32 mouse cellular contexts compared by ENCODE assay signal in the genomic region with DNA sequence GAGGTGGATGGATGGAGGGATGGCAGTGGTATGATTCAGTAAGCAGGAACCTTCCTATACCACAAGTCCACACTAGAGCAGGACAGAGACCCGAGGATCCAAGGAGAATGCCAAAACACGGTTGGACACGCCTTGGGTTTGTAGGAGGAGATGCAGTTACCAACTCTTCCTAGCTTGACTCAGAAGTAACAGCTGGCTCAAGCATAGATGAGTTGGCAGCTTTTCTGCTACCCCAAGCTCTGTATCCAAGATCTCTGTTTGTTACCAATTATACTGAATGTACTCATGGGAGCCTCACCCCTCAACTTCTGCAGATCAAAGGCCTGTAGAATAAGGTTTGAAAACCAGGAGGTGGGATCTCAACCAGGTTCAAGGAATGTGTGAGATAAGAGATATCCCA.
"Had no signal": no experiment of that assay in that cellular context is flagged by ENCODE, and none has a peak within 500 bp of the region (broad histone marks: within the 10 kb centered on the region; RNA-seq: fewer than 3 reads in every experiment).

No protein-coding gene starts in this region.

- H3K9me3 ChIP-seq: limb, embryonic 10.5 days; limb, embryonic 12.5 days; limb, embryonic 13.5 days; limb, embryonic 15.5 days; liver, embryonic 12.5 days; liver, embryonic 13.5 days; liver, embryonic 15.5 days; lung, embryonic 15.5 days; megakaryocyte, embryonic 14.5 days; midbrain, embryonic 10.5 days; midbrain, embryonic 12.5 days; midbrain, embryonic 13.5 days; midbrain, embryonic 15.5 days; neural tube, embryonic 12.5 days had no signal

- ATAC-seq: liver, embryonic 12.5 days; liver, postnatal 0 days; lung, postnatal 0 days; midbrain, embryonic 13.5 days; midbrain, embryonic 15.5 days; midbrain, embryonic 16.5 days had no signal

- H3K27me3 ChIP-seq: limb, embryonic 12.5 days; limb, embryonic 13.5 days; limb, embryonic 15.5 days; liver, embryonic 12.5 days; liver, embryonic 13.5 days; liver, embryonic 15.5 days; lung, embryonic 15.5 days; megakaryocyte, embryonic 14.5 days; midbrain, embryonic 12.5 days; midbrain, embryonic 13.5 days; midbrain, embryonic 15.5 days; neural tube, embryonic 12.5 days had no signal

- H3K4me2 ChIP-seq: limb, embryonic 12.5 days; limb, embryonic 13.5 days; limb, embryonic 15.5 days; liver, embryonic 11.5 days; liver, embryonic 12.5 days; liver, embryonic 13.5 days; liver, embryonic 15.5 days; lung, embryonic 14.5 days; lung, embryonic 15.5 days; midbrain, embryonic 11.5 days; midbrain, embryonic 12.5 days; midbrain, embryonic 13.5 days; midbrain, embryonic 15.5 days; neural tube, embryonic 12.5 days had no signal

- H3K4me1 ChIP-seq: liver, embryonic 12.5 days; liver, embryonic 13.5 days; liver, embryonic 15.5 days; megakaryocyte, embryonic 14.5 days; midbrain, embryonic 10.5 days; midbrain, embryonic 13.5 days; midbrain, embryonic 15.5 days; neural tube, embryonic 12.5 days had no signal

- H3K4me3 ChIP-seq: limb, embryonic 10.5 days; limb, embryonic 12.5 days; limb, embryonic 13.5 days; limb, embryonic 15.5 days; liver, embryonic 12.5 days; liver, embryonic 13.5 days; liver, embryonic 15.5 days; lung, embryonic 15.5 days; megakaryocyte, embryonic 14.5 days; midbrain, embryonic 10.5 days; midbrain, embryonic 12.5 days; midbrain, embryonic 13.5 days; midbrain, embryonic 15.5 days; myocyte; neural tube, embryonic 12.5 days had no signal

- H3K9ac ChIP-seq: limb, embryonic 12.5 days; limb, embryonic 13.5 days; limb, embryonic 15.5 days; liver, embryonic 12.5 days; liver, embryonic 13.5 days; liver, embryonic 14.5 days; liver, embryonic 15.5 days; liver, postnatal 0 days; lung, embryonic 14.5 days; lung, embryonic 15.5 days; midbrain, embryonic 12.5 days; midbrain, embryonic 13.5 days; midbrain, embryonic 15.5 days; neural tube, embryonic 12.5 days had no signal

- H3K36me3 ChIP-seq: limb, embryonic 10.5 days; limb, embryonic 12.5 days; liver, embryonic 13.5 days; liver, embryonic 15.5 days; lung, embryonic 15.5 days; midbrain, embryonic 15.5 days; neural tube, embryonic 12.5 days had no signal

- DNase-seq: left cerebral cortex, postnatal 4 days; liver; liver, embryonic 13.5 days; liver, postnatal 0 days; lung, adult 18-20 months; lung, adult 2 months; lung, embryonic 14.5 days; lung, postnatal 10 days; lung, postnatal 14 days; lung, postnatal 36 days; lung, postnatal 4 days; midbrain, embryonic 14.5 days had no signal

- H3K27ac ChIP-seq: limb, embryonic 10.5 days; limb, embryonic 12.5 days; limb, embryonic 13.5 days; limb, embryonic 15.5 days; liver, embryonic 12.5 days; liver, embryonic 13.5 days; liver, embryonic 14.5 days; liver, embryonic 15.5 days; lung, embryonic 15.5 days; macrophage; midbrain, embryonic 10.5 days; midbrain, embryonic 12.5 days; midbrain, embryonic 13.5 days; midbrain, embryonic 15.5 days; neural tube, embryonic 12.5 days had no signal
